Mouse (Mus musculus) limb, embryonic 14.5 days (tissue): ENCODE results near the gene Gm27021. TPM values are rescaled to one million over a fixed set of nuclear protein-coding genes. Genes with fewer than 3 reads are reported as not detected.

Experiments used
- ATAC-seq: fragments of 200-750 bp; cut with Nextera tagmentation; 2 replicates; pipeline ENCODE4 v1.8.0; 2017; ENCODE audit warnings: low read depth, moderate number of reproducible peaks, moderate TSS enrichment; ENCODE audit not compliant: low FRiP score
- DNase-seq: peaks from one replicate; pipeline ENCODE4 v3.0.0-alpha.2; 2015; ENCODE audit warnings: low spot score
- H3K27ac ChIP-seq: fragments of 300-500 bp; sonication (generic); replicated peaks from 2 replicates; pipeline ENCODE4 v1.5.1; 2014; ENCODE audit warnings: low read depth, mild to moderate bottlenecking, low read length, moderate library complexity, mixed read lengths
- H3K27me3 ChIP-seq: fragments of 300-500 bp; sonication (generic); 2 replicates; pipeline ENCODE4 v1.6.1; 2014; ENCODE audit warnings: low read length, mixed read lengths; ENCODE audit not compliant: control insufficient read depth, insufficient read depth
- H3K36me3 ChIP-seq: fragments of 300-500 bp; sonication (generic); 2 replicates; pipeline ENCODE4 v1.6.1; 2014; ENCODE audit warnings: mild to moderate bottlenecking, low read length, moderate library complexity, mixed read lengths; ENCODE audit not compliant: control insufficient read depth, insufficient read depth
- H3K4me1 ChIP-seq: fragments of 300-500 bp; sonication (generic); 2 replicates; pipeline ENCODE4 v1.6.1; 2014; ENCODE audit warnings: antibody characterized with exemption, low read length, mixed read lengths; ENCODE audit not compliant: control insufficient read depth, insufficient read depth
- H3K4me2 ChIP-seq: fragments of 300-500 bp; sonication (generic); replicated peaks from 2 replicates; pipeline ENCODE4 v1.6.1; 2014; ENCODE audit warnings: low read depth, mild to moderate bottlenecking, low read length, moderate library complexity; ENCODE audit not compliant: severe bottlenecking
- H3K4me3 ChIP-seq: fragments of 300-500 bp; sonication (generic); replicated peaks from 2 replicates; pipeline ENCODE4 v1.5.1; 2014; ENCODE audit warnings: low read length
- H3K9ac ChIP-seq: fragments of 300-500 bp; sonication (generic); 2 replicates; pipeline ENCODE4 v1.6.1; 2014; ENCODE audit warnings: mild to moderate bottlenecking, low read depth, low read length, moderate library complexity; ENCODE audit not compliant: severe bottlenecking
- H3K9me3 ChIP-seq: fragments of 300-500 bp; sonication (generic); 2 replicates; pipeline ENCODE4 v1.6.1; 2016; ENCODE audit warnings: low read length; ENCODE audit not compliant: control insufficient read depth
- POLR2A ChIP-seq: fragments of 200-500 bp; IDR thresholded peaks from 2 replicates; pipeline ENCODE4 v1.8.0; 2012; ENCODE audit warnings: inconsistent platforms, mild to moderate bottlenecking, moderate library complexity, borderline replicate concordance; ENCODE audit not compliant: insufficient read depth, insufficient read length; ENCODE audit errors: extremely low read depth
- WGBS: fragments of 180-500 bp; shearing (Covaris S2); extraction: QIAGEN DNeasy Blood & Tissue Kit; methylation state at CpG from one replicate; pipeline ENCODE4 v1.1.7; 2014; 5-methylcytosine and 5-hydroxymethylcytosine counted together
- polyA plus RNA-seq, 2 experiments: library from polyadenylated mRNA; depleted of rRNA in 1 of 2; stranded (reverse) in 1 of 2; unstranded in 1 of 2; fragments of >200 nt; fragmentation: Nextera tagmentation in 1 of 2; extraction: Ambion mirVana in 1 of 2; gene quantifications; 2 replicates each; pipeline versions ENCODE4 v1.2.1 to v1.2.3; 2012 to 2014

Gene Gm27021
- polyA plus RNA-seq, 2 experiments, result 2.2 to 3.4 TPM

DNA sequence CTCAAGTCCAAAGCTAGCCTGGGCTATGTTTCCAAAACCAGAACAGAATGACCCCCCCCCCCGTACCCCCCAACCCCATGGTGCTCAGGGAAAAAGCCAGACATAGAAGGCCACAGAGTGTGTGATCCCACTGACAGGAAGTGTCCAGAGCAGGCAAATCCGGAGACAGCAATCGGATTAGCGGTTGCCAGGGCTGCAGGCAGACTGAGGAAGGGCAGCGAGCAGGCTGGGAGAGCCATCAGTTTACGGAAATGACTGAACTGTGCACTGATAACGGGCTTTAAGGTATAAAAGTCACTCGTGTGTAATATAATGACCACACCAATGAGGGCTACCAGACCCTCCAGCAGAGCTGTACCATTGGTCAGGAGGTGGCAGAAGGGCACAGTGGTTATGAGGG, 26.6 kb downstream of the Gm27021 start:
- ATAC-seq (no peak), DNase-seq (no peak)
- H3K9me3 ChIP-seq, result no peaks in the 10 kb centered on the region
- no peak overlapping the region for H3K27ac ChIP-seq
- H3K4me2 ChIP-seq, result no peak overlapping the region
- no peak overlapping the region for H3K4me3 ChIP-seq
- H3K36me3 ChIP-seq, result no peaks in the 10 kb centered on the region
- TF ChIP-seq POLR2A, result no peak
- no peaks in the 10 kb centered on the region for H3K4me1 ChIP-seq
- WGBS, result 45% methylated on average over 8 of the region's 8 CpGs
- H3K27me3 ChIP-seq, result no peaks in the 10 kb centered on the region
- H3K9ac ChIP-seq, result no peak overlapping the region

DNA sequence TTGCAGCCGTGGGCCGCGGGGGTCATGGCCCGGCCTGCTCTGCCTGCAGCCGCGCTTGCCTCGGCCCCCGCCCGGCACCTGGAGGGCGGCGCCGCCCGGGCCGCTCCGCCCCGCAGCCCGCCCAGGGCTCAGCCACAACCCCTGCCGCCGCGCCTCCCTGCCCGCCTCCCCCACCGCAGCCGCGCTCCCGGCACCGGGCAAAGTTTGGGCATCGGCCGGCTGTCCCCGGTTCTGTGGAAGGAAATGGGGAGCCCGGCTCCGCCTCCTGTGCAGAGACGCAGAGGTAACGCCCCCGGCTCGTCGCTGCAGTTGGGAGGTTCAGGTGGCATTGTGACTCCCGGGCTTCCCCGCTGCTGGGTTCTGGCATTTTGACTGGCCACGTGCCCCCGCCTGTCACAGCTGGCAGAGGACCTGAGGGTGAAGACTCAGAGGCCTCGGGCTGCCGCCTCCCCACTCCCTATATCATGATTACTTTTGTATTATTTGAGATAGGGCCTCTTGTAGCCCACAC, 33.5 kb downstream of the Gm27021 start:
- H3K27me3 ChIP-seq, result 0 out of 2 replicates have a peak, but pooled peaks cover 13% of the 10 kb centered on the region
- H3K4me1 ChIP-seq, result peaks cover 13% of the 10 kb centered on the region
- H3K36me3 ChIP-seq, result no peaks in the 10 kb centered on the region
- peak overlapping the region; percentile 100 for H3K4me2 ChIP-seq
- ATAC-seq, result peak; percentile 54; the same call in 1 of the 2 replicates
- no peak for TF ChIP-seq POLR2A
- H3K9me3 ChIP-seq, result no peaks in the 10 kb centered on the region
- H3K4me3 ChIP-seq, result peak overlapping the region; percentile 68
- DNase-seq, result no peak
- H3K27ac ChIP-seq, result no peak overlapping the region
- H3K9ac ChIP-seq, result peak overlapping the region; percentile 66
- WGBS, result under 1% methylated on average over 31 of the region's 42 CpGs

DNA sequence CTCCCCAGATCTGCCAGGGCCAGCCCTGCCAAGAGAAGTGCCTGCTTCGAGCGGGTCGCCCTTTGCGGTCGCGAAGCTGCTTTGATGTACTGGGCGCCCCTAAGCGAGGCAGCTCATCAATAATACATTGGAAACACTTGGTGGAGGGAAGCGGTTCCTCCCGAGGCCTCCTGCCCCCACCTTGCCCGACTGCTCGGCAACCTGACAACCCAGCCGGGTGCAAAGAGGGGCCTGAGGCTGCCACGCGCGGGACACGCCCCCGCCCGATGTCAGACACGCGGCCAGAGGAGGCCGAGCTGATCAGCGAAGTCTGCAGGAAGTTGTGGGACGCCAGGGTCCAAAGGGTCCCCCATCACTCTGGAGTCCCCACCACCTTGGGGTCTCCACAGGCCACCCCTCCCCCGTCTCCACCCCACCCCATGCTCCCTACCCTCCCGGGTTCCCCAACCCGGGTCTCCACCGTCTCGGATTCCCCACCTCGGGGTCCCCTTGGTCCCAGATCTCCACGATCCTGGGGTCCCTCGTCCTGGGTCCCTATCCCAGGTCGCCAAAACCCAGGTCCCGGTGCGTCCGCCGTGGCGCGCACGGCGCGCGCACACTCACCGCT, 34.1 kb downstream of the Gm27021 start:
- ATAC-seq, result peak; percentile 10; the same call in 1 of the 2 replicates
- H3K4me2 ChIP-seq, result peak overlapping the region; percentile 100
- 0 out of 2 replicates have a peak, but pooled peaks cover 13% of the 10 kb centered on the region for H3K27me3 ChIP-seq
- no peaks in the 10 kb centered on the region for H3K36me3 ChIP-seq
- peak overlapping the region; percentile 66 for H3K9ac ChIP-seq
- 1% methylated on average over 34 of the region's 44 CpGs for WGBS
- H3K4me1 ChIP-seq, result peaks cover 13% of the 10 kb centered on the region
- no peak for TF ChIP-seq POLR2A
- no peak for DNase-seq
- no peaks in the 10 kb centered on the region for H3K9me3 ChIP-seq
- peak overlapping the region; percentile 68 for H3K4me3 ChIP-seq
- no peak overlapping the region for H3K27ac ChIP-seq

DNA sequence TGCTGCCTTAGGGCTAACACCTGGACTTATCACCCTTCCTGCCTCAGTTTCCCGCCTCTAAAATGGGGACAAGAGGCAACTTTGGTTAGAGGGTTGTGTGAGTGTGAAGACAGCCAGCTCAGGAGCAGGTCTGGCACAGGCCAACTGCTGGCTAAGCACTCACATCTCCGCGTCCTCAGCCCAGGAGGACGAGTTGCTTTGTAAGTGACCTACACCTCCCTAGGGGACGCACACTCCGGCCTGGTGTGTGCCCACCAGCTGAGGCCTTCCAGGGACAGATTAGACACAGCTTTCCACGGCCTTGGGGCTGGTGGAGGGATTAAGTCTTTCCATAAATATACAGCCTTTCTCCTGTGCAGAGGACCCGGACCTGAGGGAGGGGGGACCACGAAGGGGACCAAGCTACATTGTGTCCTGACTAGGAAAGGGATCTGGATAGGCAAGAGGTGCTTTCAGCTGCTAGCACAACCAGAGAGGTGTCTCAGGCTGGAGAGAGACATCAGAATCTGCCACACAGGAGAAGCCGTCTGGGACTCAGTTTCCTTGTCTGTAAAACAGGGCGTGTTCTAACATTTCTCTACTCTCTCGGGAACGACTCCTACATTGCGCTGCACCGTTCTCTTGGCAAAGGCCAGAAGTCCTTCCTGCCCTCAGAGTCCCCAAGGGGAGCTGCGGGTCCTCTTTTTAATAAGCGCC, 34.8 kb downstream of the Gm27021 start:
- WGBS, result 29% methylated on average over 17 of the region's 17 CpGs
- Histone ChIP-seq H3K27me3 (0 out of 2 replicates have a peak, but pooled peaks cover 13% of the 10 kb centered on the region), H3K9ac (0 out of 2 replicates have a peak overlapping the region, but pooled peaks have one; percentile 66), H3K36me3 (no peaks in the 10 kb centered on the region), H3K4me3 (peak overlapping the region; percentile 68), H3K4me2 (peak overlapping the region; percentile 100), H3K9me3 (no peaks in the 10 kb centered on the region), H3K27ac (no peak overlapping the region), H3K4me1 (peaks cover 13% of the 10 kb centered on the region)
- TF ChIP-seq POLR2A, result no peak
- no peak for DNase-seq
- ATAC-seq, result no peak

DNA sequence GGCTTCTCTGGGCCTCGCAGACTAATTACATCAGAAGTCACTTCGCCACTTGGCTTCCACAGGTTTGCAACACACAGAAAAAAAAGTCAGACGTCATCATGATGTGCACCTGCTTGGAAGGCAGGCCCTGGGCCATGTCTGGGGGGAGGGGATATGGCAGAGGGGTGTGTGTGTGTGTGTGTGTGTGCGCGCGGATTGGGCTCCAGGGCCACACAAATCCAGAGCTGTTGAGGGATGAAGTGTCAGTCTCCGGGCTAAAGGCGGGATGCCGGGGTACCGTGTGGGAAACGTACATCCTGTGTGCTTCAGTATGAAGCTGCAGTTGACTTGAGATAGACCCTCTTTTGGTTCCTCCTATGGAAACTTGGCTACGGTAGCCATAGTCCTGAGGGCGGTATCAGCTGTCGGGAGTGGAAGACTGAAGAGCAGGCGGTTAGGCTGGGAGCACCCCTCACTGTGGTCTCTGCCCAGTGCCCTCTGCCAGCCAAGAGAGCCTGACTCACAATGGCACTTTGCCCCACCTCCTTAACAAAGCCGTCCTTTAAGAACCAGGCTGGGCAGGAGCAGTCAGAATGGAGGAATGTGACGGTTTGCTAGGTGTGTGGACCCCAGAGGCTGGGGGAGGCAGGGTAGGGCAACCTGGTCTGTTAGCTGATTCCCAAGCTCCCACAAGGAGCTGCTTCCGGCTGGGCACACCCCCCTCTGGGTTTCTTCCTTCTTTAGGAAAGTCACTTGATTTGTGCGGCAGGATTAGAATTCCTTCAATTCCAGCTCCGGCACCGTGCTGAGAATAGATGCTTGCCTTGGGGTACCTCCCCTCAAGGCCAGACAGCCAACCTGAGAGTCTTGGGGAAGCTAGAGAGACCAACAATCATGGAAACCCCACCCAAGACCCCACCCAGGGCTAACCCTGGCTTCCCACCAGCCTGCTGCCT, 36.2 kb downstream of the Gm27021 start:
- 71% methylated on average over 21 of the region's 21 CpGs for WGBS
- Histone ChIP-seq H3K36me3 (no peaks in the 10 kb centered on the region), H3K27me3 (0 out of 2 replicates have a peak, but pooled peaks cover 13% of the 10 kb centered on the region), H3K4me1 (peaks cover 13% of the 10 kb centered on the region), H3K27ac (no peak overlapping the region), H3K4me3 (no peak overlapping the region), H3K9me3 (no peaks in the 10 kb centered on the region), H3K4me2 (no peak overlapping the region), H3K9ac (no peak overlapping the region)
- DNase-seq, result no peak
- ATAC-seq, result no peak
- no peak for TF ChIP-seq POLR2A
